In genomic region chr13:93073595-93073994, GRCm38 (mm10) we compare ENCODE assay signal across 8 mouse cellular contexts.
DNase-seq lines count a peak whose midpoint lies in the region; ATAC-seq lines count a peak whose summit lies in the region.
"Had no signal": no experiment of that assay in that cellular context is flagged by ENCODE, and none has a peak within 500 bp of the region (broad histone marks: within the 10 kb centered on the region; RNA-seq: fewer than 3 reads in every experiment).

No protein-coding gene starts in this region.

- DNase-seq in kidney, postnatal 10 days: peak; percentile 58
- DNase-seq in kidney, adult 9 months: no peak
- DNase-seq in cerebellum, adult 9-11 months: peak; percentile 30
- peak; percentile 10 for DNase-seq in lung, postnatal 25 days (ENCODE audit: low spot score)
- no peak for DNase-seq in spleen, adult 18-20 months

- H3K4me1 ChIP-seq in hindbrain, embryonic 15.5 days (replicated peaks): peaks cover 19% of the 10 kb centered on the region

- no peak for ATAC-seq in hindbrain, embryonic 15.5 days (ENCODE audit: low FRiP score, low read depth)
- ATAC-seq in granulocyte monocyte progenitor cell, adult 5-6 weeks (replicated peaks; ENCODE audit: poor library complexity, severe bottlenecking): no peak

- no peaks in the 10 kb centered on the region for H3K36me3 ChIP-seq in hindbrain, embryonic 15.5 days

- no peaks in the 10 kb centered on the region for H3K9me3 ChIP-seq in hindbrain, embryonic 15.5 days

- H3K4me2 ChIP-seq in hindbrain, embryonic 15.5 days: 0 out of 2 replicates have a peak overlapping the region, but pooled peaks have one; percentile 16

- 0 out of 2 replicates have a peak overlapping the region, but pooled peaks have one; percentile 44 for H3K27ac ChIP-seq in hindbrain, embryonic 15.5 days (replicated peaks)
- H3K27ac ChIP-seq: heart, embryonic 13.5 days had no signal

- no peak overlapping the region for H3K4me3 ChIP-seq in hindbrain, embryonic 15.5 days
- H3K4me3 ChIP-seq: heart, embryonic 13.5 days had no signal

- H3K27me3 ChIP-seq in hindbrain, embryonic 15.5 days: no peaks in the 10 kb centered on the region
- H3K27me3 ChIP-seq: heart, embryonic 13.5 days had no signal

- WGBS in hindbrain, embryonic 15.5 days: 24% methylated on average over 2 of the region's 2 CpGs

- no peak overlapping the region for H3K9ac ChIP-seq in hindbrain, embryonic 15.5 days
- H3K9ac ChIP-seq: heart, embryonic 13.5 days had no signal

Comparison
In these comparisons a context has a peak if more than half of its experiments do, and no peak if none do; other contexts are left out.
1. DNase-seq: peak in kidney, postnatal 10 days (single experiment), cerebellum, adult 9-11 months (single experiment) and lung, postnatal 25 days (single experiment); none in kidney, adult 9 months (single experiment) and spleen, adult 18-20 months (0 of 2).